Mouse (Mus musculus): ENCODE data around the gene C2cd5. TPM values are rescaled to one million over a fixed set of nuclear protein-coding genes. Genes with fewer than 3 reads are reported as not detected.
"Not testable (repeated sequence)": the region's sequence is repeated elsewhere in the genome, so short reads cannot be mapped to it uniquely, and the experiment has no call there.

Gene C2cd5
- polyA plus RNA-seq, 1 experiment from 2014 or later, result 33.3 TPM

DNA sequence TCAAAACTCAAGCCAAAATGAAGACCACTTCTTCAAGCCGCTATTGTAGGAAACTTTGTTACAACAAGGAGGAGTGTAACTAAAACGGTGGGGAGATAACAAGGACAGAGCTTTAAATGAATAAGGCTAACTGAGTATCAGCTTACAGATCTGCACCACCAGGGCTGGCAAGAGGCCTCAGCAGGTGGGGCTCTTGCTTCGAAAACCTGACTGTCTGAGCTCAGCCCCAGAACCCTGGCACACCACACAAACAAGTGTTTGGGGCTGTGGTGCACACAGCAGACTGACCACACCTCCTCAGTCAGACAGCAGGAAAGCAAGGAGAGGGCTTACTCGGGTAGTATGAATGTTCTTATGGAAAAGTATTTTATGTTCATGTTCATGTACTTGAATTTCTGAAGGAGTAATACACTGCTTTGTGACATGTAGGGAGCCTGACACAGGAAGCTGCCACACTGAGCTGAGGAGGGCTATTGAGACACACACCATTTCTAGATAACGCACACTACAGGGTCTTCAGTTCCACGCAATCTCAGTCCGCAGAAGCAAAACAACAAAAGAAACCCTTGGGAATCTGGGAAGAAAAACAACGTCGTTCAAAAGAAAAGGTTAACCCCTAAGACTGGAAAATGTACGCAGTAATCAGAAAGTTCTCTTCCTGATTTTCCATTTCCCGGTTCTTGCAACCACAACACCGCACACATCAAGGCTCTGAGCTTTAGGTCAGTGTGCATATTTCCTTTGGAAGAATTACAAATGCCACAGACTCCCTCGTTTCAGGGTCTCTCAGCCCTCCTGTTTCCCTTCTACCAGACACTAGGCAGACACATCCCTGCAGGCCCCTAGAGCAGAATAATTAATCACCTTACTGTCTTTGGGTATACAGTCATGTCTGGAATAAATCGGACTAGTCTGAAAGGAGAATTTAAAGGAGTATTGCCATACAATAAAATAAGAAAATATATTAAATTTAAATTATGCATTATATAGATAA lies 105.9 kb downstream of the C2cd5 start:
- no peak overlapping the region for H3K9ac ChIP-seq (replicated peaks)
- no peak for ATAC-seq (ENCODE audit: insufficient number of reproducible peaks, insufficient read depth, low FRiP score, low TSS enrichment, low read depth)
- no peak overlapping the region for H3K4me3 ChIP-seq (replicated peaks)
- no peaks in the 10 kb centered on the region for H3K36me3 ChIP-seq
- no peaks in the 10 kb centered on the region for H3K27me3 ChIP-seq
- no peak overlapping the region for H3K27ac ChIP-seq
- peaks cover 18% of the 10 kb centered on the region; the same call in 1 of the 2 replicates for H3K4me1 ChIP-seq (replicated peaks)
- no peak overlapping the region for H3K4me2 ChIP-seq
- WGBS, result 38% methylated on average over 14 of the region's 14 CpGs
- no peaks in the 10 kb centered on the region for H3K9me3 ChIP-seq

- H3K9me3 ChIP-seq, result no peaks in the 10 kb centered on the region
- H3K4me1 ChIP-seq (replicated peaks), result peaks cover 18% of the 10 kb centered on the region; the same call in 1 of the 2 replicates
- no peak overlapping the region for H3K9ac ChIP-seq (replicated peaks)
- no peak overlapping the region for H3K4me3 ChIP-seq (replicated peaks)
- H3K27me3 ChIP-seq, result no peaks in the 10 kb centered on the region
- H3K36me3 ChIP-seq, result no peaks in the 10 kb centered on the region
- H3K27ac ChIP-seq, result no peak overlapping the region
- no peak overlapping the region for H3K4me2 ChIP-seq
- 64% methylated on average over 2 of the region's 2 CpGs for WGBS
- ATAC-seq (ENCODE audit: insufficient number of reproducible peaks, insufficient read depth, low FRiP score, low TSS enrichment, low read depth), result no peak
These were observed 107.0 kb downstream of the C2cd5 start for GRCm38 (mm10) chr6:142992971-142993370.

- Histone ChIP-seq H3K36me3 (no peaks in the 10 kb centered on the region), H3K27me3 (no peaks in the 10 kb centered on the region), H3K9ac (replicated peaks) (no peak overlapping the region), H3K27ac (no peak overlapping the region), H3K4me2 (no peak overlapping the region), H3K4me3 (replicated peaks) (no peak overlapping the region), H3K9me3 (no peaks in the 10 kb centered on the region), H3K4me1 (replicated peaks) (peaks cover 18% of the 10 kb centered on the region; the same call in 1 of the 2 replicates)
- no peak for ATAC-seq (ENCODE audit: insufficient number of reproducible peaks, insufficient read depth, low FRiP score, low TSS enrichment, low read depth)
- 44% methylated on average over 7 of the region's 7 CpGs for WGBS
These were observed 107.8 kb downstream of the C2cd5 start for GRCm38 (mm10) chr6:142992099-142992498.

DNA sequence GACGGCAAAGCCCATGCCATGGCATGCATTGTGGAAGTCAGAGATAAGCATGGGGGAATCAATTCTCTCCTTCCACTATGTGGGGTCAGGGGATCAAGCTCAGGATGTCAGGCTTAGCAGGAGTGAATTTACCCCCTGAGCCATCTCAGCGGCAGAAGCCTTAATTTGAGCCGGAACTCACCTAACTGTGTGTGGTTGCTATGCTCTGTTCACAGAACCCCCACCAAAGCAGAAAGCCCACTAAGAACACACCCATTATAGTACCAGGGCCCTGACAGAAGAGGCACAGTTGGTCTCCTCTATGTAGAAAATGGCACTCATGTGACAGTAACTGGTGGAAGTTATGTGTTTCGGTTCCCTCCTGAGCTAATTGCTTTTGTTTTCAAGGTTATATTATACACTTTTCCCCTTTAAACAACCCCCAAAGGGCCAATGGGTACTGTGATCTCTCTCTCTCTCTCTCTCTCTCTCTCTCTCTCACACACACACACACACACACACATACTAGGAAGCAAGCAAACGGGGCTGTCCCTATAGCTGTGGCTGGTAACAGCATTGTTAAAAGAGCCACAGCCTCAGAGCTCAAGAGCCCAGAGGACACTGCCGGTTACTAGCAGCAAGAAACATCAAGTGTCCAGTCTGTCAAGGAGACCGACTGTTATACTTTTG lies 108.4 kb downstream of the C2cd5 start:
- H3K4me1 ChIP-seq (replicated peaks), result peaks cover 18% of the 10 kb centered on the region; the same call in 1 of the 2 replicates
- H3K9ac ChIP-seq (replicated peaks), result no peak overlapping the region
- H3K36me3 ChIP-seq, result no peaks in the 10 kb centered on the region
- 43% methylated on average over 7 of the region's 7 CpGs for WGBS
- no peaks in the 10 kb centered on the region for H3K9me3 ChIP-seq
- no peak for ATAC-seq (ENCODE audit: insufficient number of reproducible peaks, insufficient read depth, low FRiP score, low TSS enrichment, low read depth)
- H3K27ac ChIP-seq, result no peak overlapping the region
- no peak overlapping the region for H3K4me2 ChIP-seq
- no peak overlapping the region for H3K4me3 ChIP-seq (replicated peaks)
- no peaks in the 10 kb centered on the region for H3K27me3 ChIP-seq

DNA sequence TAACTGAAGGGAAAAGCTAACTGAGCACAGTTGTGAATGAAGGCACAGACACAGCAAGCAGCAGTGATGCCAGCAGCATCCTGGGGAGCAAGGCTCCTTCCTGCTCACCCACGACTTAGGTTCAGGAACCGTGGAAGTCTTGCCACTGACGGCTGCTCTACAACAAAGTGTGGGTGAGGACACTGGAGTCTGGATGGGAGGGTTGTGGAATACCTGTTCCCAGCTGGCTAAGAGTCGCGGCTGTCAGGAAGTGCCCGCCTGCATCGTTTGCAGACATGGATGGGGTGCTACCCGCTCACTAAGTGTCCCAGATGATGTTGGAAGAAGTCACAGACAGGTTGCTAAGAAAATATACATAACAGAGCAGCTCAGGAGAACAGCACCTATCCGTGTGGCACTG lies 109.4 kb downstream of the C2cd5 start:
- H3K4me3 ChIP-seq (replicated peaks), result no peak overlapping the region
- peaks cover 18% of the 10 kb centered on the region; the same call in 1 of the 2 replicates for H3K4me1 ChIP-seq (replicated peaks)
- H3K9ac ChIP-seq (replicated peaks), result no peak overlapping the region
- no peaks in the 10 kb centered on the region for H3K36me3 ChIP-seq
- no peaks in the 10 kb centered on the region for H3K27me3 ChIP-seq
- H3K9me3 ChIP-seq, result no peaks in the 10 kb centered on the region
- no peak for ATAC-seq (ENCODE audit: insufficient number of reproducible peaks, insufficient read depth, low FRiP score, low TSS enrichment, low read depth)
- H3K4me2 ChIP-seq, result no peak overlapping the region
- WGBS, result 79% methylated on average over 9 of the region's 9 CpGs
- no peak overlapping the region for H3K27ac ChIP-seq

GRCm38 (mm10) chr6:142989495-142989894 lies 110.4 kb downstream of the C2cd5 start:
- H3K9ac ChIP-seq (replicated peaks), result no peak overlapping the region
- WGBS, result 91% methylated on average over 13 of the region's 13 CpGs
- no peak overlapping the region for H3K4me2 ChIP-seq
- peaks cover 18% of the 10 kb centered on the region; the same call in 1 of the 2 replicates for H3K4me1 ChIP-seq (replicated peaks)
- no peak for ATAC-seq (ENCODE audit: insufficient number of reproducible peaks, insufficient read depth, low FRiP score, low TSS enrichment, low read depth)
- H3K27me3 ChIP-seq, result no peaks in the 10 kb centered on the region
- no peak overlapping the region for H3K4me3 ChIP-seq (replicated peaks)
- H3K36me3 ChIP-seq, result no peaks in the 10 kb centered on the region
- no peak overlapping the region for H3K27ac ChIP-seq
- no peaks in the 10 kb centered on the region for H3K9me3 ChIP-seq

- Histone ChIP-seq H3K36me3 (no peaks in the 10 kb centered on the region), H3K9ac (replicated peaks) (no peak overlapping the region), H3K27ac (no peak overlapping the region), H3K4me1 (replicated peaks) (peaks cover 14% of the 10 kb centered on the region; the same call in 1 of the 2 replicates), H3K4me2 (no peak overlapping the region), H3K9me3 (no peaks in the 10 kb centered on the region), H3K4me3 (replicated peaks) (no peak overlapping the region), H3K27me3 (no peaks in the 10 kb centered on the region)
- 30% methylated on average over 10 of the region's 10 CpGs for WGBS
- no peak for ATAC-seq (ENCODE audit: insufficient number of reproducible peaks, insufficient read depth, low FRiP score, low TSS enrichment, low read depth)
These were observed 111.2 kb downstream of the C2cd5 start for GRCm38 (mm10) chr6:142988753-142989152.

DNA sequence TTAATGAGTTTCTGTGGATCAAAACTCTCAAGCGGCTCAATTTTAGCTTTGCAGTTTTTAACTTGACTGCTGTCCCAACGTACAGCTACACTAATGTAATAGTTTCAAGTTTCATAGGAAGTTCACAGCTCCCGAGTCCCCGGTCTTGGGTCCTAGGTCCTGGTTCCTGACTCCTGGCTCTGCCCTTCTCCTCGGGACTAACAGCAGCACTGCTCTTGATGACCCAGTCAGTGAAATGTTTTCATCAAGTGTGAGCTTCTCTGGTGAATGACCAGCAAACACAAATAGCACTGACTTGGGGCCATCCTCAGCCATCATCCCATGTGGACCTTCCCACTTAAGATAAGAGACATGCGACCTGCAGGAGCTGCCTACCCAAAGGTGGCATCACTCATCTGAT lies 111.7 kb downstream of the C2cd5 start:
- Histone ChIP-seq H3K36me3 (no peaks in the 10 kb centered on the region), H3K4me3 (replicated peaks) (no peak overlapping the region), H3K4me1 (replicated peaks) (peaks cover 11% of the 10 kb centered on the region; the same call in 1 of the 2 replicates), H3K9me3 (no peaks in the 10 kb centered on the region), H3K27ac (no peak overlapping the region), H3K27me3 (no peaks in the 10 kb centered on the region), H3K4me2 (no peak overlapping the region), H3K9ac (replicated peaks) (no peak overlapping the region)
- WGBS, result 61% methylated on average over 6 of the region's 6 CpGs
- ATAC-seq (ENCODE audit: insufficient number of reproducible peaks, insufficient read depth, low FRiP score, low TSS enrichment, low read depth), result no peak

GRCm38 (mm10) chr6:142987616-142988015 lies 112.3 kb downstream of the C2cd5 start:
- H3K4me2 ChIP-seq, result no peak overlapping the region
- H3K4me1 ChIP-seq (replicated peaks), result peaks cover 11% of the 10 kb centered on the region; the same call in 1 of the 2 replicates
- no peak overlapping the region for H3K9ac ChIP-seq (replicated peaks)
- ATAC-seq (ENCODE audit: insufficient number of reproducible peaks, insufficient read depth, low FRiP score, low TSS enrichment, low read depth), result no peak
- H3K4me3 ChIP-seq (replicated peaks), result no peak overlapping the region
- H3K27me3 ChIP-seq, result no peaks in the 10 kb centered on the region
- H3K36me3 ChIP-seq, result no peaks in the 10 kb centered on the region
- no peak overlapping the region for H3K27ac ChIP-seq
- no peaks in the 10 kb centered on the region for H3K9me3 ChIP-seq
- 81% methylated on average over 6 of the region's 6 CpGs for WGBS

DNA sequence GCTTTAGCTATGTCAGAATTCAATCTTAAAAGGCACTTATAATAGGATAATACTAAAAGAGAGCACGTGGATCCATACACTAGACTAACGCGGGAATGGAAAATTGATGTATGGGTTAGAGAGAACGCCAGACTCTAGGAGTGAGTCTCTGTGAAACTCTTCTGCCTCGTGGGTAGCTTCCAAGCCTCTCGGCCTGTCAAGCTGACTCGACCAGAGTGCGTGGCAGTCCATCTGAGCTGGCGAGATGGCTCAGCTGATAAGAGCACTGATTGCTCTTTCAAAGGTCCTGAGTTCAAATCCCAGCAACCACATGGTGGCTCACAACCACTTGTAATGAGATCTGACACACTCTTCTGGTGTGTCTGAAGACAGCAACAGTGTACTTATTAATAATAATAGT lies 113.2 kb downstream of the C2cd5 start:
- ATAC-seq (ENCODE audit: insufficient number of reproducible peaks, insufficient read depth, low FRiP score, low TSS enrichment, low read depth); H3K4me3 ChIP-seq (replicated peaks); H3K27ac ChIP-seq; H3K9ac ChIP-seq (replicated peaks); H3K4me2 ChIP-seq; H3K4me1 ChIP-seq (replicated peaks); H3K9me3 ChIP-seq; H3K36me3 ChIP-seq; H3K27me3 ChIP-seq: not testable (repeated sequence)
- whole genome bisulfite sequencing, result 86% methylated on average over 9 of the region's 9 CpGs

DNA sequence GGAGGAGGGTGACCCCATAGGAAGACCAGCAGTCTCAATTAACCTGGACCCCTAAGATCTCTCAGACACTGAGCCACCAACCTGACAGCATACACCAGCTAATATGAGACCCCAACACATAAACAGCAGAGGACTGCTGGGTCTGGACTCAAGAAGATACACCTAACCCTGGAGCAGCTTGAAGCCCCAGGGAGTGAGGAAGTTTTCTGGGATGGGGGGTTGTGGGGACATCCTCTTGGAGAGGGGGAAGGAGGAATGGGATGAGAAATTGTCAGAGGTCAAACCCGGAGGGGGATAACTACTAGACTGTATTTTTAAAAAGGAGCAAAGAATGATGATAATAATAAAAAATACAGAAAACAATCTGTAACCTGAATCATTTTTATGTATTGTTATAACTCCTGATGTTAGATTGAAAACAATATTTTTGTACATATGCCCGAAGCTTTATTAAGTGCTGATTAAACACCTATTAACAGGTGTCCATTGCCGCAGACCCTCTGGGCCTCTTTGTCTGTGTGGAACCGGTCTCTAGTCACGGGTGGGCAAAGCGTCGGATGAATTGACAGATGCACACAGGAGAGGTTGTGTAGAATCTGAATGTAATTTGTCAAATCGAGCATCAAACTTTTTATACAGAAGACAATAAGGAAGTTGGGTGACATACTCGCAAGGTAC lies 114.2 kb downstream of the C2cd5 start:
- not testable (repeated sequence) for ATAC-seq (ENCODE audit: insufficient number of reproducible peaks, insufficient read depth, low FRiP score, low TSS enrichment, low read depth); H3K36me3 ChIP-seq; H3K9ac ChIP-seq (replicated peaks); H3K4me2 ChIP-seq; H3K4me3 ChIP-seq (replicated peaks); H3K27ac ChIP-seq; H3K4me1 ChIP-seq (replicated peaks); H3K9me3 ChIP-seq; H3K27me3 ChIP-seq
- 94% methylated on average over 9 of the region's 9 CpGs for WGBS

Data from limb, embryonic 12.5 days (tissue).